Mouse (Mus musculus) midbrain, embryonic 10.5 days (tissue): ENCODE measurements around the gene 5730409E04Rik. TPM values are rescaled to one million over a fixed set of nuclear protein-coding genes. Genes with fewer than 3 reads are reported as not detected.
A peak's percentile ranks its signal among the peaks of the same experiment; 100 is the strongest.

Experiments
- DNase-seq: peaks from one replicate; pipeline ENCODE4 v3.0.0-alpha.2; 2017; ENCODE audit warnings: low spot score
- H3K27ac ChIP-seq: fragments of 300-500 bp; sonication (generic); replicated peaks from 2 replicates; pipeline ENCODE4 v1.5.1; 2016; ENCODE audit warnings: mild to moderate bottlenecking
- H3K27me3 ChIP-seq: fragments of 300-500 bp; sonication (generic); 2 replicates; pipeline ENCODE4 v1.6.1; 2016; ENCODE audit warnings: low read depth, mild to moderate bottlenecking; ENCODE audit not compliant: poor library complexity, severe bottlenecking
- H3K36me3 ChIP-seq: fragments of 300-500 bp; sonication (generic); 2 replicates; pipeline ENCODE4 v1.6.1; 2016; ENCODE audit warnings: mild to moderate bottlenecking, moderate library complexity
- H3K4me1 ChIP-seq: fragments of 300-500 bp; sonication (generic); 2 replicates; pipeline ENCODE4 v1.6.1; 2016
- H3K4me3 ChIP-seq: fragments of 300-500 bp; sonication (generic); 2 replicates; pipeline ENCODE4 v1.5.1; 2016; ENCODE audit warnings: mild to moderate bottlenecking, moderate library complexity
- H3K9me3 ChIP-seq: fragments of 300-500 bp; sonication (generic); replicated peaks from 2 replicates; pipeline ENCODE4 v1.6.1; 2016; ENCODE audit warnings: mild to moderate bottlenecking
- WGBS: fragments of 180-500 bp; shearing (Covaris S2); methylation state at CpG from one replicate; pipeline ENCODE4 v1.1.7; 2016; 5-methylcytosine and 5-hydroxymethylcytosine counted together
- microRNA-seq: library from miRNA; unstranded; fragments of <30 nt; microRNA quantifications from one replicate; pipeline ENCODE4, GENCODE M21; 2017
- polyA plus RNA-seq: library from polyadenylated mRNA; unstranded; fragments of >200 nt; fragmentation: Nextera tagmentation; extraction: Ambion mirVana; gene quantifications from 2 replicates; pipeline ENCODE4 v1.2.1, GENCODE M21; 2016

5730409E04Rik gene
- polyA plus RNA-seq, 1 experiment from 2014 or later: 1.0 TPM

DNA sequence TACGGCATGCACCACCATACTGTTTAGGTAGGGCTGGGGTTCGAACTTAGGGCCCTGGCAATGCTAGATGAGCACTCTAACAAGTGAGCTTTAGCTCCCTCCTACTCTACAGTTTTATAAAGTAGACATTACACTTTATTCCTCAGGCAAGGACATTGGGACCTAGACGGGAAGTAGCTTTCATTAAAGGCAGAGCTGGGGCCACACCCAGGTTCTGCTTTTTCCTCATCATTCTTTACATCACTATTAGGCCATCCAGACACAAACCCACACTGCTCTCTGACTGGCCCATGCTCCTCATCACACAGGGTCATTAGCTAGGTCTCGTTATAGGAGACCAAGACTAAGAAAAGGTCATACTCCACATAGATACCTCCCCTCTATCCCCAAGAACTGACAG is 34.2 kb downstream of the 5730409E04Rik start:
- Histone ChIP-seq H3K4me3 (no peak overlapping the region), H3K4me1 (peaks cover 12% of the 10 kb centered on the region), H3K9me3 (no peaks in the 10 kb centered on the region), H3K27me3 (peaks cover 22% of the 10 kb centered on the region; the same call in 1 of the 2 replicates), H3K27ac (no peak overlapping the region), H3K36me3 (no peaks in the 10 kb centered on the region)
- 79% methylated on average over 4 of the region's 4 CpGs for WGBS
- DNase-seq: no peak

DNA sequence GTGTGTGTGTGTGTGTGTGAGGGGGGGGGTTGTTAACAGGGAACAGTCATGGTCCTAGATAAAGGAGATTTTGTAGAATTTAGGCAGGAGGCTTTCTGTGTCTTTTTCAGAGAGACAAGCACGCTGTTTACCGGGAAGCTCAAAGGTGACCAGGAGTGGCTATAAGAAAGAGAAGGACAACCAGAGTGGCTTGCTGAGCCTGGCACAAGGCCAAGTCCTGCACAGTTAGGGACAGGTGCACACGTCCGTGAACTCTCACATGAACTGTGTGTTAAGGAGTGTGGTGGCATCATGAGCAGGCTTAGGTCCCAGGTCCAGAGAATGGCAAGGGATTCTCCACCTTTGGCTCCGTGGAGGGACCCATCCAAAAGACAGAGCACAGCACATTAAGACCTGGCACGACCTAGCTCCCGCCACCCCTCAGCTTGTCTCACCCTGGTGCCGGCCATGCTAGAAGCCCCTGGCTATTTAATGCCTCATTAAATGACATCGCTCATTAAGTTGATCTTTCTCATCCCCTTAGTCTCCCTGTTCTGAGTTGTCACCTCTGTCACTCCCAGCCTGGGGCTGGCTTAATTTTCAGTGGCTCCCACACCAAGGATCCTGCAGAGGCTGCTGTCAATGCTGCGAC is 34.8 kb downstream of the 5730409E04Rik start:
- Histone ChIP-seq H3K36me3 (no peaks in the 10 kb centered on the region), H3K27ac (no peak overlapping the region), H3K9me3 (no peaks in the 10 kb centered on the region), H3K27me3 (peaks cover 21% of the 10 kb centered on the region), H3K4me3 (no peak overlapping the region), H3K4me1 (peaks cover 10% of the 10 kb centered on the region)
- DNase-seq: no peak
- 88% methylated on average over 10 of the region's 10 CpGs for WGBS

DNA sequence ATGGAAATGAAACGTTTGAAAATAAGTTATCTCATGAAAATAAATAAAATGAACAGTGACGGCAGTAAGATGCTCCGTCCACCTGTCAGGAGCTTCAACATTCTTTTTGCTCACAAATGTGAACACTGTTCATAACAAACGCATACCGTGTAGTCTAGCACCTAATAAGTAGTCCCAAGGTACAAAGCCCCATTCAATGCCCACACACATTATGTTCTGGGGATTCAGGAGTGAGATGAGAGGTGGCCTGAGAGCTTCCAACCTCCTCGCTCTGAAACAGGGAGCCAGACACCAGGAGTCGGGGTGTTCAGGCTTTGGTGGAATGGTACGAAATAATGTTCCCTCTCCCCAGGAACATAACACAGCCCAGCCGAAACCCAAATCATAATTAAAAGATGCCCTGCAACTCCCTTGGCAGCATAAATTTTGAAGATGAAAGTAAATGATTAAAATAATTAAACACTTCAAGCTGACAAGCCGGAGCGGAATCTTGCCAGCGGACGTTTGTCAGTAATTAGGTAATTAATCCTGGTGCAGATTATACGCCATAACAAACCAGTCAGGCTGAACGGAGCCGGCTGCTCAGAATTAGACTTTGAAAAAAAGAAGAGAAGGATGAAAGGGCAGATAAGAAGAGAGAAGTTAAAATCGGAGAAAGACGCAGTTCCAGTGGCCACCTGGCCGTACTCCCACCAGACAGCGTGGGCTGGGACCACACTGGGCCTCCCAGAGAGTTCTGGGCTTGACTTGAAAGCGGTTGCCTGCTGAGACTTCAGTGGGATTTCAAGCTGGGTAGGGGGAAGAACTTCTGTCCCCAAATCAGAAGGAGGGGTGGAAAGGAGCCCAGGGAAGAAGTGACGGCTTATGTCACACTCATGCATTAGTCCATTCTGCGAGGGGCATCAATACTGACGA is 38.6 kb downstream of the 5730409E04Rik start:
- H3K27me3 ChIP-seq: peaks cover 28% of the 10 kb centered on the region
- WGBS: 43% methylated on average over 24 of the region's 24 CpGs
- no peak overlapping the region for H3K4me3 ChIP-seq
- H3K36me3 ChIP-seq: no peaks in the 10 kb centered on the region
- peaks cover 10% of the 10 kb centered on the region for H3K4me1 ChIP-seq
- H3K9me3 ChIP-seq: no peaks in the 10 kb centered on the region
- no peak for DNase-seq
- no peak overlapping the region for H3K27ac ChIP-seq

DNA sequence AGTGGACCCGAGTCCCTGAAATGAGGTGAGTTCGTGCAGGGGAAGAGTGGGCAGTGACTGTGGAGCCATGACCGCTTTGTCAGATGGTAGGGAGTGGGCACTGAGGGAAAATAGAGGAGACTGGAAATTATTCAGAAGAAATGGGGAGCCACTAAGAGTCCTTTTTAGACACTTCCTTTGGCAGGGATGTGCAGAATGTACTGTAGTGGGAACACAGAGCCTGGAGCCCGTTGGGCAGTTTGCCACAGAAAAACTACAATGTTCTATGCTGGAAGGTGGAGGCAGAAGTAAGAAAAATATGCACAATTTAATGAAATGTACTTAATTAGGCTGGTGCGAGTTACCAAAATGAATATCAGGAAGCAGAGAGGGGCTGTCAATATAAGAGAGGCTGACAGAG is 43.5 kb downstream of the 5730409E04Rik start:
- no peak overlapping the region for H3K4me3 ChIP-seq
- no peak overlapping the region for H3K27ac ChIP-seq
- peaks cover 30% of the 10 kb centered on the region for H3K27me3 ChIP-seq
- H3K9me3 ChIP-seq: no peaks in the 10 kb centered on the region
- 86% methylated on average over 5 of the region's 5 CpGs for WGBS
- DNase-seq: no peak
- no peaks in the 10 kb centered on the region for H3K36me3 ChIP-seq
- peaks cover 9% of the 10 kb centered on the region for H3K4me1 ChIP-seq

DNA sequence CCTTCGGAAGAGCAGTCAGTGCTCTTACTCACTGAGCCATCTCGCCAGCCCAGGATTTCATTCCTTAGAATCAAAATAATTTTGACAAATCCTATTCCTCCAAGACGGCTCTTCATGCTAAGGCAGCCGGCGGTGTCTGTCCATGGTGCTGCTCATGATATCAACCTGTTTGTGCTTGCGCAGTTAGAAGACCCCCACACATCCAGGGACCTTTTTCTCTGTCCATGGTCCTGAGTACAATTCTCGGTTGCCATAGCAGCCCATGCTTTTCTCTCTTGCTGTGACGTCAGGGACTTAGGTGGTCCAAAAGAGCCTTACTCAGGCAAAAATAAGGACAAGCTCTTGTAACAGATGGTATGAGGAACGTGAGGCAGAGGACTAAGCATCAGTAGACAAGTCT is 45.7 kb downstream of the 5730409E04Rik start:
- Histone ChIP-seq H3K4me3 (no peak overlapping the region), H3K27me3 (peaks cover 13% of the 10 kb centered on the region; the same call in 1 of the 2 replicates), H3K36me3 (no peaks in the 10 kb centered on the region), H3K9me3 (no peaks in the 10 kb centered on the region), H3K4me1 (no peaks in the 10 kb centered on the region), H3K27ac (no peak overlapping the region)
- DNase-seq: peak; percentile 41
- 16% methylated on average over 9 of the region's 9 CpGs for WGBS

DNA sequence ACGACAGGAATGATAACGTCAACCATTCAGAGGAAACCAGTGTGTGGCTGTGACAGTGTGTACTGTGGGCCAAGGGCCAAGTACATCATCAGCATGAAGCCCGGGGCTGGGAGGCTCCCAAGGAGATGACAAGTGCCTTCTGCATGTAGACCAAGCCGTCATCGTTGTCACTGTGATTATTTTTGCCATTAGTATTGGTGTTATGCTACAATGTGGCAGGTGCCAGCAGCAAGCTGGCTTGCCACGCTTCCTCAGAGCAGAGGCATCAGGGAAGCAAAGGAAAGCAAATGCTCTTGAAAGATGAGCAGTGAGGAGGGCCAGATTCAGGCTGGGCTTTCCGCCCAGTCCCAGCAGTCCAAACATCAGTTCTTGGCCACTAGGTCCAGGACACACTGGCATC is 51.6 kb downstream of the 5730409E04Rik start:
- Histone ChIP-seq H3K27ac (no peak overlapping the region), H3K4me3 (no peak overlapping the region), H3K9me3 (no peaks in the 10 kb centered on the region), H3K27me3 (no peaks in the 10 kb centered on the region), H3K4me1 (no peaks in the 10 kb centered on the region), H3K36me3 (no peaks in the 10 kb centered on the region)
- DNase-seq: no peak
- WGBS: 80% methylated on average over 7 of the region's 7 CpGs

Small RNAs within 50 kb of the gene (microRNA-seq; reads per million reads assigned to microRNA genes)
- not detected for gene Mir7119

Other genes with a start within 250 kb of the 5730409E04Rik start
- 13.3 and 15.9 TPM in 2 replicates for gene Ago3, start 180.3 kb upstream of the 5730409E04Rik start, polyA plus RNA-seq
- 11.9 and 16.3 TPM in 2 replicates for gene Ago1, start 141.2 kb upstream of the 5730409E04Rik start, polyA plus RNA-seq
- 2.3 and 2.8 TPM in 2 replicates for gene Ago4, start 76.3 kb upstream of the 5730409E04Rik start, polyA plus RNA-seq
- gene Clspn, start 52.9 kb upstream of the 5730409E04Rik start, polyA plus RNA-seq: 55.3 and 55.8 TPM in 2 replicates
- gene Psmb2, start 67.8 kb downstream of the 5730409E04Rik start, polyA plus RNA-seq: 591 and 610 TPM in 2 replicates
- gene Tfap2e, start 126.4 kb downstream of the 5730409E04Rik start, polyA plus RNA-seq: 0.25 and 0.65 TPM in 2 replicates
- 33.5 and 38.1 TPM in 2 replicates for gene Ncdn, start 143.6 kb downstream of the 5730409E04Rik start, polyA plus RNA-seq
- 24.4 and 27.8 TPM in 2 replicates for gene AU040320, start 143.7 kb downstream of the 5730409E04Rik start, polyA plus RNA-seq